Mouse (Mus musculus) liver, adult 2 months (tissue): ENCODE results near the gene B3galt1.

Source experiments
- CTCF ChIP-seq: fragments of 200-500 bp; IDR thresholded peaks from 2 replicates; pipeline ENCODE4 v1.5.1; 2011; ENCODE audit warnings: low read depth, low read length, control low read depth
- POLR2A ChIP-seq: fragments of 200-500 bp; IDR thresholded peaks from 2 replicates; pipeline ENCODE4 v1.6.1; 2011; ENCODE audit warnings: low read length, control low read depth; ENCODE audit not compliant: insufficient read depth; ENCODE audit errors: extremely low read depth

GRCm38 (mm10) chr2:68011336-68011735 is 445.7 kb downstream of the B3galt1 start:
- TF ChIP-seq CTCF (no peak), POLR2A (no peak)
